Mouse (Mus musculus) ES-Bruce4 (cell line): ENCODE measurements around the gene Phlda3.

Source experiments
- CTCF ChIP-seq: IDR thresholded peaks from one replicate; pipeline ENCODE4 v1.8.1; 2011; ENCODE audit warnings: low read depth, low read length
- EP300 ChIP-seq: IDR thresholded peaks from 2 replicates; pipeline ENCODE4 v1.6.1; 2011; ENCODE audit warnings: low read depth, low read length; ENCODE audit not compliant: insufficient read depth
- POLR2A ChIP-seq: IDR thresholded peaks from one replicate; pipeline ENCODE4 v1.8.1; 2011; ENCODE audit warnings: low read length; ENCODE audit not compliant: insufficient read depth

- TF ChIP-seq CTCF (peak; percentile 97), EP300 (peak; percentile 53; the same call in 1 of the 2 replicates), POLR2A (no peak)
Observed at GRCm38 (mm10) chr1:135752737-135753348, 13.1 kb upstream of the Phlda3 start.
